Mouse (Mus musculus): ENCODE data around the gene Fez1. TPM values are rescaled to one million over a fixed set of nuclear protein-coding genes. Genes with fewer than 3 reads are reported as not detected.

Fez1 gene
- polyA plus RNA-seq, 1 experiment from 2014 or later: 2.5 TPM

GRCm38 (mm10) chr9:36864862-36865813 is 43.5 kb downstream of the Fez1 start:
- Histone ChIP-seq H3K27ac (ENCODE audit: low read length) (no peak overlapping the region), H3K4me2 (replicated peaks; ENCODE audit: low read depth, low read length) (no peak overlapping the region), H3K4me1 (ENCODE audit: insufficient read depth, low read depth, low read length) (no peaks in the 10 kb centered on the region), H3K36me3 (ENCODE audit: insufficient read depth, low read length) (no peaks in the 10 kb centered on the region), H3K4me3 (ENCODE audit: low read depth, low read length) (no peak overlapping the region), H3K9ac (replicated peaks; ENCODE audit: low read depth) (no peak overlapping the region), H3K9me3 (ENCODE audit: low read length) (no peaks in the 10 kb centered on the region), H3K27me3 (replicated peaks; ENCODE audit: insufficient read depth, low read length) (no peaks in the 10 kb centered on the region)
- DNase-seq (ENCODE audit: low spot score) (no peak), ATAC-seq (no peak)
- TF ChIP-seq CTCF (IDR thresholded peaks at IDR 0.05) (no peak), EP300 (IDR thresholded peaks at IDR 0.05) (no peak)
- WGBS: 57% methylated on average over 4 of the region's 4 CpGs

- H3K9me3 ChIP-seq (ENCODE audit: low read length): no peaks in the 10 kb centered on the region
- TF ChIP-seq EP300 (IDR thresholded peaks at IDR 0.05) (no peak), CTCF (IDR thresholded peaks at IDR 0.05) (no peak)
- no peak overlapping the region for H3K9ac ChIP-seq (replicated peaks; ENCODE audit: low read depth)
- H3K4me1 ChIP-seq (ENCODE audit: insufficient read depth, low read depth, low read length): no peaks in the 10 kb centered on the region
- no peak overlapping the region for H3K4me2 ChIP-seq (replicated peaks; ENCODE audit: low read depth, low read length)
- 73% methylated on average over 6 of the region's 6 CpGs for WGBS
- no peak overlapping the region for H3K4me3 ChIP-seq (ENCODE audit: low read depth, low read length)
- no peaks in the 10 kb centered on the region for H3K27me3 ChIP-seq (replicated peaks; ENCODE audit: insufficient read depth, low read length)
- H3K36me3 ChIP-seq (ENCODE audit: insufficient read depth, low read length): no peaks in the 10 kb centered on the region
- ATAC-seq (no peak), DNase-seq (ENCODE audit: low spot score) (no peak)
- H3K27ac ChIP-seq (ENCODE audit: low read length): no peak overlapping the region
These were observed 47.0 kb downstream of the Fez1 start for GRCm38 (mm10) chr9:36868662-36869061.

GRCm38 (mm10) chr9:36870263-36870662 is 48.6 kb downstream of the Fez1 start:
- Histone ChIP-seq H3K4me1 (ENCODE audit: insufficient read depth, low read depth, low read length) (no peaks in the 10 kb centered on the region), H3K9me3 (ENCODE audit: low read length) (no peaks in the 10 kb centered on the region), H3K4me3 (ENCODE audit: low read depth, low read length) (no peak overlapping the region), H3K27me3 (replicated peaks; ENCODE audit: insufficient read depth, low read length) (no peaks in the 10 kb centered on the region), H3K36me3 (ENCODE audit: insufficient read depth, low read length) (no peaks in the 10 kb centered on the region), H3K27ac (ENCODE audit: low read length) (no peak overlapping the region), H3K4me2 (replicated peaks; ENCODE audit: low read depth, low read length) (no peak overlapping the region), H3K9ac (replicated peaks; ENCODE audit: low read depth) (no peak overlapping the region)
- ATAC-seq (no peak), DNase-seq (ENCODE audit: low spot score) (no peak)
- TF ChIP-seq CTCF (IDR thresholded peaks at IDR 0.05): no peak
- TF ChIP-seq EP300 (IDR thresholded peaks at IDR 0.05): no peak
- 0% methylated on average over 1 of the region's 1 CpGs for WGBS

- no peaks in the 10 kb centered on the region for H3K4me1 ChIP-seq (ENCODE audit: insufficient read depth, low read depth, low read length)
These were observed 52.1 kb downstream of the Fez1 start for GRCm38 (mm10) chr9:36873796-36874195.

GRCm38 (mm10) chr9:36876313-36876712 is 54.6 kb downstream of the Fez1 start:
- DNase-seq (ENCODE audit: low spot score) (no peak), ATAC-seq (no peak)
- Histone ChIP-seq H3K27me3 (replicated peaks; ENCODE audit: insufficient read depth, low read length) (no peaks in the 10 kb centered on the region), H3K4me2 (replicated peaks; ENCODE audit: low read depth, low read length) (no peak overlapping the region), H3K9me3 (ENCODE audit: low read length) (no peaks in the 10 kb centered on the region), H3K4me3 (ENCODE audit: low read depth, low read length) (no peak overlapping the region), H3K36me3 (ENCODE audit: insufficient read depth, low read length) (no peaks in the 10 kb centered on the region), H3K27ac (ENCODE audit: low read length) (no peak overlapping the region), H3K9ac (replicated peaks; ENCODE audit: low read depth) (no peak overlapping the region), H3K4me1 (ENCODE audit: insufficient read depth, low read depth, low read length) (no peaks in the 10 kb centered on the region)
- no peak for TF ChIP-seq EP300 (IDR thresholded peaks at IDR 0.05)
- TF ChIP-seq CTCF (IDR thresholded peaks at IDR 0.05): no peak
- WGBS: 81% methylated on average over 5 of the region's 5 CpGs

More at GRCm38 (mm10) chr9:36873796-36874195, 52.1 kb downstream of the Fez1 start:
- no peak for ATAC-seq
- H3K4me3 ChIP-seq (ENCODE audit: low read depth, low read length): no peak overlapping the region
- H3K27me3 ChIP-seq (replicated peaks; ENCODE audit: insufficient read depth, low read length): no peaks in the 10 kb centered on the region
- H3K9ac ChIP-seq (replicated peaks; ENCODE audit: low read depth): no peak overlapping the region
- no peaks in the 10 kb centered on the region for H3K36me3 ChIP-seq (ENCODE audit: insufficient read depth, low read length)
- H3K27ac ChIP-seq (ENCODE audit: low read length): no peak overlapping the region
- no peaks in the 10 kb centered on the region for H3K9me3 ChIP-seq (ENCODE audit: low read length)
- WGBS: 65% methylated on average over 2 of the region's 2 CpGs
- TF ChIP-seq CTCF (IDR thresholded peaks at IDR 0.05) (no peak), EP300 (IDR thresholded peaks at IDR 0.05) (no peak)
- DNase-seq (ENCODE audit: low spot score): no peak
- H3K4me2 ChIP-seq (replicated peaks; ENCODE audit: low read depth, low read length): no peak overlapping the region

- Histone ChIP-seq H3K4me2 (replicated peaks; ENCODE audit: low read depth, low read length) (no peak overlapping the region), H3K27me3 (replicated peaks; ENCODE audit: insufficient read depth, low read length) (no peaks in the 10 kb centered on the region), H3K9me3 (ENCODE audit: low read length) (no peaks in the 10 kb centered on the region), H3K27ac (ENCODE audit: low read length) (no peak overlapping the region), H3K4me1 (ENCODE audit: insufficient read depth, low read depth, low read length) (no peaks in the 10 kb centered on the region), H3K4me3 (ENCODE audit: low read depth, low read length) (no peak overlapping the region), H3K9ac (replicated peaks; ENCODE audit: low read depth) (no peak overlapping the region), H3K36me3 (ENCODE audit: insufficient read depth, low read length) (no peaks in the 10 kb centered on the region)
- TF ChIP-seq EP300 (IDR thresholded peaks at IDR 0.05) (no peak), CTCF (IDR thresholded peaks at IDR 0.05) (no peak)
- DNase-seq (ENCODE audit: low spot score) (no peak), ATAC-seq (no peak)
These were observed 55.1 kb downstream of the Fez1 start for GRCm38 (mm10) chr9:36876787-36877186.

Measured in lung, postnatal 0 days (tissue).